Mouse (Mus musculus): ENCODE results near the gene Matk.

Gene Matk

DNA sequence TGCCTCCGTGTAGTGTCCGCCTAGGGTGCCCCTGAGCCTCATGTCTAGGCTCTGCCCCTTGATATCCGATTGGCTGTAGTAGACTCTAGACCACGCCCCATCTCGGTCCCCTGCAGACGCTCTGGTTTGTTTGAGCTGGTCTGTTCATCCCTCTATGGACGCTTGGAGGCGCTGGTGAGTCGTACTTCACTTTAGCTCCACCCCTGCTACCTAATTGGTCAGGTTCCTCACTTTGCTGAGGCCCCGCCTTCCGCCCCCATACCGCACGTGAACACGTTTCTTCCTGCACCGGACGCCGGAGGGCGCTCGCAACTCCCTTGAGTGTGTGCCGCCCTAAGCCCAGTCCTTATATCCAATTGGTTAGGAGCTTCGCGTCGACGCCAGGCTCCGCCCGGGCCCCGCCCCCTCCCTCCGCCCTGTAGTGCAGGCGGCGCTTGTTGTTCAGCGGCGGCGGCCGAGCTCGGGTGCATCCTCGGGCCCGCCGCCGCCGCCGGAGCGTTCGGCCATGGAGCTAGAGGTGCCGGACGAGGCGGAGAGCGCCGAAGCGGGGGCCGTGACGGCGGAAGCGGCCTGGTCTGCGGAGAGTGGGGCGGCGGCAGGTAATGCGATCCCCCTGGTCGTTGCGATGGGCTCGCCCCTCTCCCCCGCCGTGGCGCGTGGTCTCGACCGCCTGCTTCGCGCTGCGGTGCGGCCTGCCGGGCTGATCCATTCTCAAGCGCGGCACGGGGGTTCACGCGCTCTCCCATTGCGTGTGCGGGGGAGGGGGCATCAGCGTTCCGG, 40.0 kb downstream of the Matk start, which contains the start of gene Pip5k1c:
Gene Pip5k1c (plus strand): TSS at position 410 of the 780 bp plus-strand sequence.
- peak within 1 kb of the TSS; percentile 95 for H3K4me3 ChIP-seq (replicated peaks; ENCODE audit: low read length)
- peaks cover 30% of the 10 kb centered on the region for H3K36me3 ChIP-seq (ENCODE audit: insufficient read depth, low read length)
- no peaks in the 10 kb centered on the region for H3K9me3 ChIP-seq (ENCODE audit: low read length)
- peak; percentile 69 for TF ChIP-seq CTCF (conservative IDR thresholded peaks at IDR 0.05; ENCODE audit: low read length)
- TF ChIP-seq NANOG (IDR thresholded peaks at IDR 0.05; ENCODE audit: borderline replicate concordance, low read length) = no peak
- TF ChIP-seq POU5F1 (IDR thresholded peaks at IDR 0.05; ENCODE audit: borderline replicate concordance, low read length) = no peak
- peaks cover 90% of the 10 kb centered on the region for H3K4me1 ChIP-seq (replicated peaks; ENCODE audit: low read depth, low read length)
- H3K27me3 ChIP-seq (ENCODE audit: insufficient read depth, low read length) = peaks cover 14% of the 10 kb centered on the region

DNA sequence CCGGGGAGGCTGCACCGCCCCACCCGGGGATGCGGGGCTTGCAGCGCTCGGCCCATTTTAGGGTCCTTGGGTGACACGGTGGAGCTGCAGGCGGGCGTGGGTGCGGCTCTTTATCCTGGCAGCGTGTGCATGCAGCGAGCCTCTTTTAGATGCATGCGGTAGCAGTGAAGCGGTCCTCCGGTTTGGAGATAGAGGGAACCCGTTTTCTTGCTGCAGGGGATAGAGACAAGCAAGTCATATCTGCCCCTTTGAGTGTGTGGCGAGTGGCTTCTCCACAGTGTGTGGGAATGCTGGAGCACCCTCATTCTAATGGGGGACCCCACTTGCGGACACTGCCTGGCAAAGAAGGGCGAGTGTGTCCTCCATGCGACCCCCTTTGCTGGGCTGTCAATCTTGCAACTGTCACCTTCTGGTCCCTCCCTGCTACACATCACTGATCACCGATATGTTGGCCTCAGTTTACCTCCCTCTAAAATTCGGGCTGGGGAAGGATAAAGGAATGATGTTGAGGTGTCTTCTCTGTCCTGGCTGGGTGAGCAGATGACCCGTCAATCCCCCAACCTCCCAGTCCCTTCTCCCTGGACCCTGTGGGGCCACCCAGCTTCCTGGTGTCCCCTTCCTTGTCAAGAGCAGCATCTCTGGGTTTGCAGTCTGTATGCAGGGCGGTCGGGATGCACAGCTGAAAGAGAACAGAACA, 40.7 kb downstream of the Matk start:
- TF ChIP-seq NANOG (IDR thresholded peaks at IDR 0.05; ENCODE audit: borderline replicate concordance, low read length) (no peak), CTCF (conservative IDR thresholded peaks at IDR 0.05; ENCODE audit: low read length) (no peak), POU5F1 (IDR thresholded peaks at IDR 0.05; ENCODE audit: borderline replicate concordance, low read length) (no peak)
- H3K4me3 ChIP-seq (replicated peaks; ENCODE audit: low read length) = peak overlapping the region; percentile 95
- H3K36me3 ChIP-seq (ENCODE audit: insufficient read depth, low read length) = peaks cover 34% of the 10 kb centered on the region
- H3K27me3 ChIP-seq (ENCODE audit: insufficient read depth, low read length) = peaks cover 14% of the 10 kb centered on the region
- no peaks in the 10 kb centered on the region for H3K9me3 ChIP-seq (ENCODE audit: low read length)
- peaks cover 90% of the 10 kb centered on the region for H3K4me1 ChIP-seq (replicated peaks; ENCODE audit: low read depth, low read length)

DNA sequence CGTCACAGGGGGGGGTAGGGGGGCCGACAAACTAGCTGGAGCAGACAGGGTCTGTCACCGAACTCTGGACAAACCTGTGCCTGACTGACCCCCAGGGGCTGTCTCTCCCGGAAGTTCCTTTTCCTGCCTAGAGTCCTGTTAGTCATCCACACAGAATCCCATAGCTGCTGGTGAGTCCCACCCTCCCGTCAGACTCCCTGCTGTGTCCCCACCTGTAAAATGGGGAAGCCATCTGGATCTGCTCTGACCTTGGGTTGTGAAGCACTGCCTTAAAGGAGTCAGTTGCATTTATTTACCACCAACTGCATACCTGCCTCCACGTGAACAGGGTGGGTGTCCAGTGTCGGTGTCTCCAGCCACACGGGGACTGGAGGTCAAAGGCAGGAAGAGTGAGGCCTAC, 41.7 kb downstream of the Matk start:
- Histone ChIP-seq H3K4me1 (replicated peaks; ENCODE audit: low read depth, low read length) (peaks cover 90% of the 10 kb centered on the region), H3K36me3 (ENCODE audit: insufficient read depth, low read length) (peaks cover 43% of the 10 kb centered on the region), H3K4me3 (replicated peaks; ENCODE audit: low read length) (peak overlapping the region; percentile 95), H3K9me3 (ENCODE audit: low read length) (no peaks in the 10 kb centered on the region), H3K27me3 (ENCODE audit: insufficient read depth, low read length) (peaks cover 14% of the 10 kb centered on the region)
- TF ChIP-seq POU5F1 (IDR thresholded peaks at IDR 0.05; ENCODE audit: borderline replicate concordance, low read length) = no peak
- no peak for TF ChIP-seq NANOG (IDR thresholded peaks at IDR 0.05; ENCODE audit: borderline replicate concordance, low read length)
- TF ChIP-seq CTCF (conservative IDR thresholded peaks at IDR 0.05; ENCODE audit: low read length) = no peak

DNA sequence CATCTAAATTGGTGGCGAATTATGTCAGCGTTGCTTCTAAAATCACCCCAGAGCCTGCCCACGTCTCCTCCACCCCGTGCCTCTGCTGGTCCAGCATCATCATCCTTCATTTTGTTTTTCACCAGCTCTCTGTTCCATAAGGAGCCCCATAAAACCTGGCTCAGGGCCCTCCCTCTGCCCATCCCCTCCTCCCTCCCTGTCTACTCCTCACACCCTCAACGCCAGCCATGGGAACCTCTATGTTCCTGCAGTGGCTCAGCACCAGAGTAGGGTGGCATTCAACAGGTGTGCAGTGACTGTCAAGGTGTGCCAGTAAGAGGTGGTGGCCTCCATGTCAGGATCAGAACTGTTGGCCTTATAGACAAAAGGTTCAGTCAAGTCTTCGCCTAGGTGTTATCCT, 42.5 kb downstream of the Matk start:
- Histone ChIP-seq H3K4me3 (replicated peaks; ENCODE audit: low read length) (no peak overlapping the region), H3K27me3 (ENCODE audit: insufficient read depth, low read length) (peaks cover 9% of the 10 kb centered on the region), H3K9me3 (ENCODE audit: low read length) (no peaks in the 10 kb centered on the region), H3K4me1 (replicated peaks; ENCODE audit: low read depth, low read length) (peaks cover 90% of the 10 kb centered on the region), H3K36me3 (ENCODE audit: insufficient read depth, low read length) (peaks cover 48% of the 10 kb centered on the region)
- TF ChIP-seq NANOG (IDR thresholded peaks at IDR 0.05; ENCODE audit: borderline replicate concordance, low read length) (no peak), POU5F1 (IDR thresholded peaks at IDR 0.05; ENCODE audit: borderline replicate concordance, low read length) (no peak), CTCF (conservative IDR thresholded peaks at IDR 0.05; ENCODE audit: low read length) (no peak)

DNA sequence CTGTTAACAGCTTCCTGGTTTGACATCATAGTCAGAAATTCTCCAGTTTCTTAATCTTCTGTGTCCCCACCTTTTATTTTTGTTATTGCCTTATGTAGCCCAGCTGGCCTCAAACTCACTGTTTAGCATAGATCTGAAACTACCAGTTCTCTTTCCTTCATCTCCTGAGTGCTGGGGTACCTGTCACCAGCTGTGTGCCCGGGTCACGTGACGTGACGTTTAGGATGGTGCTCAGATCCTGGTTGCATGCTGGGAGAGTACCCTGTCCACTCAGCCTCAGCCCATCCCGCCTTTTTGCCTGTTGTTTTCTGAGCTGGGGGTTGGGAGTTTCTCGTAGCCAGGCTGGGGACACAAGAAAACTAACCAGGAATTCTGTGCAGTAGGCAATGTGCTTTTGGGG, 44.5 kb downstream of the Matk start:
- Histone ChIP-seq H3K9me3 (ENCODE audit: low read length) (no peaks in the 10 kb centered on the region), H3K27me3 (ENCODE audit: insufficient read depth, low read length) (no peaks in the 10 kb centered on the region), H3K36me3 (ENCODE audit: insufficient read depth, low read length) (peaks cover 60% of the 10 kb centered on the region), H3K4me3 (replicated peaks; ENCODE audit: low read length) (peak overlapping the region; percentile 58), H3K4me1 (replicated peaks; ENCODE audit: low read depth, low read length) (peaks cover 90% of the 10 kb centered on the region)
- TF ChIP-seq CTCF (conservative IDR thresholded peaks at IDR 0.05; ENCODE audit: low read length) = no peak
- no peak for TF ChIP-seq NANOG (IDR thresholded peaks at IDR 0.05; ENCODE audit: borderline replicate concordance, low read length)
- TF ChIP-seq POU5F1 (IDR thresholded peaks at IDR 0.05; ENCODE audit: borderline replicate concordance, low read length) = no peak

- Histone ChIP-seq H3K4me3 (replicated peaks; ENCODE audit: low read length) (peak overlapping the region; percentile 58), H3K27me3 (ENCODE audit: insufficient read depth, low read length) (no peaks in the 10 kb centered on the region), H3K9me3 (ENCODE audit: low read length) (no peaks in the 10 kb centered on the region), H3K4me1 (replicated peaks; ENCODE audit: low read depth, low read length) (peaks cover 94% of the 10 kb centered on the region), H3K36me3 (ENCODE audit: insufficient read depth, low read length) (peaks cover 65% of the 10 kb centered on the region)
- no peak for TF ChIP-seq POU5F1 (IDR thresholded peaks at IDR 0.05; ENCODE audit: borderline replicate concordance, low read length)
These were observed 45.1 kb downstream of the Matk start for GRCm38 (mm10) chr10:81297845-81298244.

GRCm38 (mm10) chr10:81298369-81299100, 45.8 kb downstream of the Matk start:
- H3K9me3 ChIP-seq (ENCODE audit: low read length) = no peaks in the 10 kb centered on the region
- 0 out of 2 replicates have a peak overlapping the region, but pooled peaks have one; percentile 58 for H3K4me3 ChIP-seq (replicated peaks; ENCODE audit: low read length)
- peaks cover 72% of the 10 kb centered on the region for H3K36me3 ChIP-seq (ENCODE audit: insufficient read depth, low read length)
- peaks cover 99% of the 10 kb centered on the region for H3K4me1 ChIP-seq (replicated peaks; ENCODE audit: low read depth, low read length)
- H3K27me3 ChIP-seq (ENCODE audit: insufficient read depth, low read length) = no peaks in the 10 kb centered on the region
- no peak for TF ChIP-seq CTCF (conservative IDR thresholded peaks at IDR 0.05; ENCODE audit: low read length)
- no peak for TF ChIP-seq POU5F1 (IDR thresholded peaks at IDR 0.05; ENCODE audit: borderline replicate concordance, low read length)
- no peak for TF ChIP-seq NANOG (IDR thresholded peaks at IDR 0.05; ENCODE audit: borderline replicate concordance, low read length)
